In the genomic region with DNA sequence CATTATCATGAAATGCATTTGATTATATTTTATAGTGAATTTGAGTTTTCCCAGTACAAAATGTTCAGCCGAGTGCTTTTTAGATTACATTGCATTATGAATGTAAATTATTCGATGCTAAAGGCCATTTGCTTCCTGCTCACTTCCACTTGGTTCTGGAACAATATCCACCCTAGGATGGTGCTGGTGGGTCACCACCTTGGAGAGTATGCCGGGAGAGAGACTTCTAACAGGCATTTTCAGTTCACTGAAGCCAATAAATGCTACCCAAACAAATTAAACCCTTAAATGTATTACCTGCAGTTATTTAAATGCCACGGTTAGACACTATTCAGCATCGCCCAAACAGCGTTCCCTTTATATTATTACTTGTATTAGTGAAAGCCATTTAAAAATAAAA, we compare ENCODE assay signal across 20 mouse cellular contexts.
DNase-seq lines count a peak whose midpoint lies in the region; ATAC-seq lines count a peak whose summit lies in the region.
"Had no signal": no experiment of that assay in that cellular context is flagged by ENCODE, and none has a peak within 500 bp of the region (broad histone marks: within the 10 kb centered on the region; RNA-seq: fewer than 3 reads in every experiment).

No protein-coding gene starts in this region.

- no peak for ATAC-seq in hindbrain, embryonic 13.5 days (ENCODE audit: low FRiP score)
- ATAC-seq in hindbrain, embryonic 11.5 days (ENCODE audit: low FRiP score): no peak
- ATAC-seq in neural tube, embryonic 13.5 days (ENCODE audit: low read depth): 0 out of 2 replicates have a peak, but pooled peaks have one; percentile 32
- no peak for ATAC-seq in granulocyte monocyte progenitor cell, adult 5-6 weeks (replicated peaks; ENCODE audit: poor library complexity, severe bottlenecking)
- ATAC-seq: Patski had no signal

- no peaks in the 10 kb centered on the region for H3K36me3 ChIP-seq in hindbrain, embryonic 13.5 days
- no peaks in the 10 kb centered on the region for H3K36me3 ChIP-seq in hindbrain, embryonic 11.5 days (ENCODE audit: control insufficient read depth, insufficient read depth, low read length)
- no peaks in the 10 kb centered on the region for H3K36me3 ChIP-seq in neural tube, embryonic 13.5 days
- H3K36me3 ChIP-seq: embryonic facial prominence, embryonic 13.5 days; hindbrain, embryonic 15.5 days; intestine, embryonic 15.5 days; limb, embryonic 13.5 days; neural tube, embryonic 15.5 days had no signal

- 68% methylated on average over 6 of the region's 6 CpGs for WGBS in hindbrain, embryonic 13.5 days
- WGBS in hindbrain, embryonic 11.5 days: 84% methylated on average over 6 of the region's 6 CpGs
- 67% methylated on average over 6 of the region's 6 CpGs for WGBS in neural tube, embryonic 13.5 days

- no peak overlapping the region for H3K9ac ChIP-seq in hindbrain, embryonic 13.5 days
- H3K9ac ChIP-seq in hindbrain, embryonic 11.5 days (ENCODE audit: low read depth, low read length): no peak overlapping the region
- no peak overlapping the region for H3K9ac ChIP-seq in neural tube, embryonic 13.5 days
- H3K9ac ChIP-seq: embryonic facial prominence, embryonic 13.5 days; forebrain, postnatal 0 days; hindbrain, embryonic 15.5 days; intestine, embryonic 15.5 days; limb, embryonic 13.5 days; neural tube, embryonic 15.5 days had no signal

- peak overlapping the region; percentile 32; the same call in 1 of the 2 replicates for H3K27ac ChIP-seq in hindbrain, embryonic 13.5 days
- no peak overlapping the region for H3K27ac ChIP-seq in hindbrain, embryonic 11.5 days (ENCODE audit: low read depth, low read length)
- H3K27ac ChIP-seq in neural tube, embryonic 13.5 days (replicated peaks): peak overlapping the region; percentile 70; the same call in 1 of the 2 replicates
- H3K27ac ChIP-seq: embryonic facial prominence, embryonic 13.5 days; intestine, embryonic 15.5 days; kidney, postnatal 0 days; limb, embryonic 13.5 days; neural tube, embryonic 15.5 days had no signal

- no peak overlapping the region for H3K4me2 ChIP-seq in hindbrain, embryonic 13.5 days
- no peak overlapping the region for H3K4me2 ChIP-seq in hindbrain, embryonic 11.5 days (replicated peaks; ENCODE audit: low read depth, low read length)
- H3K4me2 ChIP-seq in neural tube, embryonic 13.5 days: no peak overlapping the region
- H3K4me2 ChIP-seq: embryonic facial prominence, embryonic 13.5 days; hindbrain, embryonic 15.5 days; intestine, embryonic 15.5 days; limb, embryonic 13.5 days; liver, embryonic 11.5 days; neural tube, embryonic 15.5 days had no signal

- no peak overlapping the region for H3K4me3 ChIP-seq in hindbrain, embryonic 13.5 days
- no peak overlapping the region for H3K4me3 ChIP-seq in hindbrain, embryonic 11.5 days (ENCODE audit: low read depth, low read length)
- H3K4me3 ChIP-seq in neural tube, embryonic 13.5 days: no peak overlapping the region
- H3K4me3 ChIP-seq: embryonic facial prominence, embryonic 13.5 days; hindbrain, embryonic 15.5 days; intestine, embryonic 15.5 days; limb, embryonic 13.5 days; megakaryocyte, embryonic 14.5 days; neural tube, embryonic 15.5 days had no signal

- H3K4me1 ChIP-seq in hindbrain, embryonic 13.5 days (replicated peaks): peaks cover 17% of the 10 kb centered on the region
- no peaks in the 10 kb centered on the region for H3K4me1 ChIP-seq in hindbrain, embryonic 11.5 days (replicated peaks; ENCODE audit: control insufficient read depth, insufficient read depth, low read length)
- H3K4me1 ChIP-seq in neural tube, embryonic 13.5 days (replicated peaks): peaks cover 24% of the 10 kb centered on the region
- H3K4me1 ChIP-seq: intestine, embryonic 15.5 days; megakaryocyte, embryonic 14.5 days had no signal

- no peaks in the 10 kb centered on the region for H3K9me3 ChIP-seq in hindbrain, embryonic 13.5 days
- H3K9me3 ChIP-seq in hindbrain, embryonic 11.5 days (ENCODE audit: control insufficient read depth, low read length): no peaks in the 10 kb centered on the region
- no peaks in the 10 kb centered on the region for H3K9me3 ChIP-seq in neural tube, embryonic 13.5 days
- H3K9me3 ChIP-seq: embryonic facial prominence, embryonic 13.5 days; hindbrain, embryonic 15.5 days; intestine, embryonic 15.5 days; limb, embryonic 13.5 days; neural tube, embryonic 15.5 days had no signal

- no peaks in the 10 kb centered on the region for H3K27me3 ChIP-seq in hindbrain, embryonic 13.5 days
- no peaks in the 10 kb centered on the region for H3K27me3 ChIP-seq in hindbrain, embryonic 11.5 days (ENCODE audit: control insufficient read depth, insufficient read depth, low read length)
- no peaks in the 10 kb centered on the region for H3K27me3 ChIP-seq in neural tube, embryonic 13.5 days
- H3K27me3 ChIP-seq: embryonic facial prominence, embryonic 13.5 days; hindbrain, embryonic 15.5 days; intestine, embryonic 15.5 days; limb, embryonic 13.5 days; megakaryocyte, embryonic 14.5 days; neural tube, embryonic 15.5 days; Patski had no signal

- peak; percentile 39 for DNase-seq in cerebellum, adult 8-10 months
- DNase-seq in cerebellum, adult 9-10 months: no peak
- DNase-seq in hindbrain, embryonic 11.5 days (ENCODE audit: low spot score): no peak
- no peak for DNase-seq in neural tube, embryonic 10.5 days (ENCODE audit: extremely low spot score, low spot score)
- DNase-seq in heart, adult 18-20 months: no peak
- DNase-seq: adrenal gland, postnatal 10 days; forebrain, postnatal 0 days; right cerebral cortex, postnatal 14 days had no signal
